Mouse (Mus musculus) layer of hippocampus, adult 18-20 months (tissue): ENCODE results near the gene Aifm2. TPM values are rescaled to one million over a fixed set of nuclear protein-coding genes. Genes with fewer than 3 reads are reported as not detected.

ENCODE experiments used
- DNase-seq, 2 experiments: peaks; one replicate each; pipeline ENCODE4 v3.0.0; 2022; ENCODE audit warnings: low spot score in 2 of 2
- long read RNA-seq: library from polyadenylated mRNA; stranded (forward); transcript quantifications from one replicate; pipeline ENCODE4 v2.0.0, GENCODE M21; 2021
- total RNA-seq, 2 experiments: library from RNA; stranded (reverse); gene quantifications; 2 replicates each; pipeline ENCODE4 v1.2.3; 2021

Gene Aifm2
- 1 to 10 TPM; 8.4 to 9.8 TPM for total RNA-seq
- long read RNA-seq, partial matches to known transcripts: 3 of 12 reads
- long read RNA-seq, other reads (novel, unspliced or antisense): 3 of 12 reads

DNA sequence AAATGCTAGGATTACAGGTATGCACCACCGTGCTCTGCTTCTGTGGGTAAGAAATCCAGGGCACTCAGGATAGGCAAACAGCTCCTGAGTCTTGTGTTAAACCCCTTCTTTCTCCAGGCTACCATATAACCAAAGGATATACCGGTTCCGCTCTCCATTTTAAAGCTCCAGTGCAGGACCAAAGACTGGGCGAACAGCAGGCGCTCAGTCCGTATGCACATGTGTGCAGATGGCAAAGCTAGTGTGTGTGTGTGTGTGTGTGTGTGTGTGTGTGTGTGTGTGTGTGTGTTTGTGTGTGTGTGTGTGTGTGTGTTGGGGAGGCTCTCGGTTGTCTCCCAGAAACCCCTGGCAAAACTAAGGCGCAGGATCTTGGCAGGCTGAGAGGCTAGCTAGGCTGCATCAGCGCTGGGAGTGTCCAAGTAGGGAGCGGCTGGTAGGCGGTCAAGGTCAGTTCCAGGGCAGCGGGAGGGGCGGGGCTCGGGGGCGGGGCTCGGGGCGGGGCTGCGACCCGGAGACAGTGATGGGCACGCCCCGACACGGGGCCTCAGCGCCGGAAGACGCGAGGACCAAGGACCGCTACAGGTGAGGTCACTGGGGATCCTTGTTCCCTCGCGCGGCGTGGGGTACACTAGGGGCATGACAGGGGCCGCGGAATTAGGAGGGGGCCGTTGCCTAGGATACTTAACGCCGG lies at the start of gene Aifm2:
Aifm2 (plus strand) TSS at position 493 of the 691 bp plus-strand sequence.
- no peak for DNase-seq

DNA sequence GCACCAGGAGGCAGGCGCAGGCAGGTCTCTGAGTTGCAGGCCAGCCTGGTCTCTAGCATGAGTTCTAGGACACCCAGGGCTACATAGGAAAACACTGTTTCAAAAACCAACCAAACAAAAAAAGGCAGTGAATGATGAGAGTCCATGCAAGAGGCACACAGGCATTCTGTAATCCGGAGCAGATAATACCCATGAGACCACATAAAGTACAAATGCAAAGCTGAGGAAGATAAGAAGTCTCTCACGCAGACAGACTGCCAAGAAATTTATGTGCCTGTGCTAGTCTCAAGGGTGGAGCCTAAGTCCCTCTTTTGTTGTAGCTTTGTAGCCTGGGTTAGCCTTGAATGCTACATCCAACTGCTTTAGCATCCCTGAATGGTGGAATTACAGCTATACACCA lies 49.4 kb upstream of the Aifm2 start:
- no peak for DNase-seq

DNA sequence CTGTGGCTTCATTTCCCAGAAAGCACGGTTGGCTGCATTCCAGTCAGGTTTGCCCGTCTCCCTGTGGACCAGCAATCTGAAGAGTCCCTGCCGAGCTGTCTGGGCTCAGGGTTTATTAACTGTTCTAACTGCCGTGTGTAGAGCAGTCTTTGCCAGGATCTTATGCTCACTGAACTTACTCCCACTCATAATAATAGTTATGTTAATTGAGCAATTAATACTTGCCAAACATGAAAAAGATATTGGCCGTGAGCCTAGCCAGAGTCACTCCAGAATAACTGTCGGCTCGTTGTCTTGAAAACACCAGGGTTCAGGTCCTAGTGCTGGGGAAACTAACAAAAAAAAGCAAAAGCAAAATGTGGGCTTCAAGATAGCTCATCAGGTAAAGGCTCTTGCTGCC lies 45.8 kb upstream of the Aifm2 start:
- DNase-seq: peak in 1 of 2 experiments; percentile 52

DNA sequence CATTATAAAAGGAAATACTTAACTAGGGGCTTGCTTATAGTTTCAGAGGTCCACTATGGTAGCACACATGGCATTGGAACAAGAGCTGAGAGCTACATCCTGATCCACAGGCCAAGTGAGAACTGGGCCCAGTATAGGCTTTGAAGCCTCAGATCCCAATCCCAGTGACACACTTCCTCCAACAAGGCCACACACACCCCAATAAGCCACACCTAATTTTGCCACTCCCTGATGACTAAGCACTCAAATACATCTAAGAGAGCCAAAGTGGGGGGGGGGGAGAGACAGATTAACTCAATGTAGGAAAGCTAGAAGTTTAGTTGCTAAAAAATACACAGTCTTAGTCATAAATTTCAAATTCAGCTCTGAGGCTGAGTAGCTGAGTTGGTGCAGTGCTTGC lies 45.2 kb upstream of the Aifm2 start:
- no peak for DNase-seq

DNA sequence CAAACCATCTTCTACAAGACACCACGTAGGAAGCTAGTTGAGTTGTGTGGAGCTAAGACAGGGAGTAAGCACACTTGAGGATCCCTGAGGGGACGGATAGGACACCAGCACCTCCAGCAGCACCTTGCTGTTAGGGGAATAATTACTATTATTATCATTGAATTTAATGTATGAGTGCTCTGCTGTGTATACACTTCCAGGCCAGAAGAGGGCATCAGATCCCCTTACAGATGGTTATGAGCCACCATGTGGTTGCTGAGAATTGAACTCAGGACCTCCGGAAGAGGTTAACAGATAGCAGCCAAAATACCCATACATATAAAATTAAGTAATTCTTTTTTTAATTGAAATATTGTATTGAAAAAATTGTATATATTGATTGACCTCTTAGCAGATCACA lies 44.3 kb upstream of the Aifm2 start:
- no peak for DNase-seq

DNA sequence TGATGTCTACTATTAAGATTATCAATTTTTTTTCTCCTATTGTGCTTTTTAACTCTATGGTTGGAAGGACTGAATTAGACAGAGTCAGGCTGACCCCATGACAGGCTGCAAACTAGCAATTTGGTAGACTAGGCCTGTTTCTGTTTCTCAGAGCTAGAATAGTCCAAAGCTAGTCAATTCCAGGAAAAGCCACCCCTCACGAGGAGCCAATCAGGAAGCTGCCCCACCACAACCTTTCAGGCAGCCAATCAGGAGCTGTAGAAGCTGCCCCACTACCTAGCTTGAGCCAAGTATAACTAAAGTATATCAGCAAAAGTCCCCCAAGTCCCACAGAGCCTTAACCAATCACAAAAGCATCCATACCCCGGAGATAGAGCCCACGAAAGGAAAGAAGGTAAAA lies 39.1 kb upstream of the Aifm2 start:
- DNase-seq: no peak

DNA sequence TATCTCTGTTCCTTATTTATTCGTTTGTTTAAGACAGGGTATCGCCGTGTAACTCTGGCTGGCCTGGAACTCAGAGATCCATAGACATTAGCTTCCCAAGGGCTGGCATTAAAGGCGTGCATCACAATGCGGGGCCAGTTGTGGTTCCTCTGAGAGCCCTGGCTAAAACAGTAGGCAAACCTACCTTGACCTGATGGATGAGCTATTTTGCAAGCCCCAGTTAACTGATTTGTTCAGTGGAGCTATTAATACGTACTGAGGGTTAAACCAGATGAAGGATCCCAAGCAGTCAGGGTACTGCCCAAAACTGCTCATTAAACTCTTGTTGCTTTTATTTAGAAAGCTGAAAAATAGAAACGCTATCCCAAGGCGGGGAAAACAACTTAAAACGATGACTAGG lies 35.5 kb upstream of the Aifm2 start:
- DNase-seq: no peak

DNA sequence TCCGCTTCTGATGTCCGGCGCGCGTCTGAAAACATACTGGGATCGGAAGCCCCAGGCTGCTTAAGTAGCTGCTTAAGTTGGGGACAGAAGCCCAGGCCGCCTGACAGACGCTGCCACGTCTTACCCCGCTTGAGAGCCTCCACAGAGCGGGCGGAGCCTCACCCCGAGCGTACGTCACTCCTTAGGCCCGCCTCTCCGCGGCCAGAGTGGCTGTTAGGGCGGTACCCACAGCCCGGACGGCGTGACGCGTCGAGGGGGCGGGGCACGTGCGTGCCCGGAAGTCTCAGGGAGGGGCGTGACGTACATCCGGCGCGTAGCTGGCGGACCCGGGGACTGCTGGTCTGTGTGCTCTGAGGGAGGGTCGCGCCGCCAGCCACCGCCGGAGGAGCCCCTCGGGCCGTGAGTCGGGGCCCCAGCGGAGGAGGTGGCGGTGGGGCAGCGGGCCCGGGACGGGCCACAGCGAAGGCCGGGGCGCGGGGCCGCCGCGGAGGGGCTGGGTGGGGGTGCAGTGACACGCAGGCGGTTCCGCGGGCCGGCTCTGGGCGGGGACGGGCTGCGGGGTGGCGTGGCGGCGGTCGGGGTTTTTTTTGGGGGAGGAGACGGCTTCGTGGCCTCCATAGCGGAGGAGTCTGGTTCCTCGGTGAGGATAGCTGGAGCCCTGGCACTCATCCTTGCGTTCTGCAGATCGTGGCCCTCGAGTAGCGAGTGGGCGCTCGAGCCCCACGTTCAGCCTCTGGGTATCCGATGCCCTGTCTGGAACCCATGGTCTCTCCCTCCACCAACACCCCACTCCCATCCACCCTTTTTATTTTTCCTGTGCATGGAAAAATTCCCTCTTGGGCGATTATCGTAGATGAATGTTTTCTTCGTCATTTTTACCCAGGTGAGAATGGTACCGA lies 34.8 kb upstream of the Aifm2 start, which contains the start of gene Sar1a:
Sar1a (plus strand) TSS at position 285 of the 899 bp plus-strand sequence.
- DNase-seq: peak; percentile 98 to 99

DNA sequence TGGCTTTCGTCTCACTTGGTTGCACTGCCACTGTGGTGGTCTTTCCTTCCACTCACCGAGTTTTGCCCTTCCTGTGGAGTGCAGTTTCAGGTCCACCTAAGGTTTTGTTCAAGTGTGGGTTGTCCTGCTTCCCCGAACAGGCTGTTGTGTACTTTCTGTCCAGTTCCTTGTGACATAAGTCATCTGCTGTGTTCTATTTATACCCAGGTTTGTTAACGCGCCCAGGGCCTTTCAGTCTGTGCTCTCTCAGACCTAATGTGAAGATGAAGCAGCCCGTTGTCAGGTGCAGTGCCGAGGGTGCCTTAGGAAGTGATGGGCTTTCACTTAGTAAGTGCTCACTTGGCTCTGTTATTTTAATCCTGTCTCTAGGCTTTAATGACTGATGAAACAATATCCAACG lies 25.7 kb upstream of the Aifm2 start:
- DNase-seq: no peak

DNA sequence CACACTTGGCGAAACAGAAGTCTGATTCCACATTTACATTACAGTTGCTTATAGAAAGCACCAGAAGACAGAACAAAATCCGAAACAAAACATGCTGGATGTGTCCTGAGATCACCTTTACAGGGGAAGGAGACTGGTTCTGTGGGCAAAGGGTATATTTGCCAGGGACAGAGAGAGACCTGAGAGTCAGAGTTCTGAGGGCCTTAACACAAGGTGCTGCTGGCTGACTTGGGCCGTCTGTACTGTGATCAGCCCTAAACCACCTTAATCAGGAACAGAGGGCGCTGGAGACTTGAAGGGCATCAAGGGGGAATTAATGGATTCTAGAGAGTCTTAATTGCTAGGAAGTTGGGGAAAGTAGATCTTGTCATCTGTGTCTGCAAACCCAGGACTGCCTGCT lies 21.5 kb upstream of the Aifm2 start:
- DNase-seq: no peak

DNA sequence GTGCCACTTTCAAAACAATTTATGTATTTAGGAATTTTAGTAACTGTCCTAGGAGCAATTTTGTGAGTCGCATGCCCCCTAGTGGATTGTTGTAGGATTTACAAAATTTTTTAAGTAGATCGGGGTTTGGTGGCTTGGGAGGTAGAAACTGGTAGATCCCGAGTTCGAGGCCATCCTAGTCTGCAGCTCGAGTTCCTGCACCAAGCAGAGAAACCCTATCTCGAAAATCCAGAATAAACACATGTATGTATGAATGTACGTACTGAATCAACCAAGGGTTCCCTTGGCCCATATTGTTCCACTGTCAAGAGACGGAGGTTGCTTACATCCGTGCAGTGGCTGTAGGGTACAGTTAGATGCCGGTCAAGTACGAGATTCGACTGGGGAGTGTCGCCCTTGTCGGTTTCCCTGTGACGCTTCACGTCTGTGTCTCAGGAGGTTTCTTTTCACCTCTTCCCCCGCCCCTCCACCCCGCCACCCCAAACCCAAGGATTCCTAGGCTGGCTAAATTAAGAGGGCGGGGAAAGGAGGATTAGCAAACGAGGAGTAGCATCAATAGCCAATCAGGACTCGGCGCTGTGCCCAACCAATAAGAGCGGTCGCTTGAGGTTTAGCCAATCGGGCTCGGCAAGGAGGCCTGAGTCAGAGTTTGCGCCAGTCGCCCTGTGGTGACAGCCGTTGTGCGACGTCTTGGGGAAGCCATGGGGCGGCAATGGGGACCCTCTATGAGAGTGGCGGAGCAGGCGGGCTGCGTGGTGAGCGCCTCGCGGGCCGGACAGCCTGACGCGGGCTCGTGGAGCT lies 20.0 kb upstream of the Aifm2 start, which contains the start of gene Tysnd1:
Tysnd1 (plus strand) TSS at position 645 of the 801 bp plus-strand sequence.
- peak; percentile 96 to 99 for DNase-seq

DNA sequence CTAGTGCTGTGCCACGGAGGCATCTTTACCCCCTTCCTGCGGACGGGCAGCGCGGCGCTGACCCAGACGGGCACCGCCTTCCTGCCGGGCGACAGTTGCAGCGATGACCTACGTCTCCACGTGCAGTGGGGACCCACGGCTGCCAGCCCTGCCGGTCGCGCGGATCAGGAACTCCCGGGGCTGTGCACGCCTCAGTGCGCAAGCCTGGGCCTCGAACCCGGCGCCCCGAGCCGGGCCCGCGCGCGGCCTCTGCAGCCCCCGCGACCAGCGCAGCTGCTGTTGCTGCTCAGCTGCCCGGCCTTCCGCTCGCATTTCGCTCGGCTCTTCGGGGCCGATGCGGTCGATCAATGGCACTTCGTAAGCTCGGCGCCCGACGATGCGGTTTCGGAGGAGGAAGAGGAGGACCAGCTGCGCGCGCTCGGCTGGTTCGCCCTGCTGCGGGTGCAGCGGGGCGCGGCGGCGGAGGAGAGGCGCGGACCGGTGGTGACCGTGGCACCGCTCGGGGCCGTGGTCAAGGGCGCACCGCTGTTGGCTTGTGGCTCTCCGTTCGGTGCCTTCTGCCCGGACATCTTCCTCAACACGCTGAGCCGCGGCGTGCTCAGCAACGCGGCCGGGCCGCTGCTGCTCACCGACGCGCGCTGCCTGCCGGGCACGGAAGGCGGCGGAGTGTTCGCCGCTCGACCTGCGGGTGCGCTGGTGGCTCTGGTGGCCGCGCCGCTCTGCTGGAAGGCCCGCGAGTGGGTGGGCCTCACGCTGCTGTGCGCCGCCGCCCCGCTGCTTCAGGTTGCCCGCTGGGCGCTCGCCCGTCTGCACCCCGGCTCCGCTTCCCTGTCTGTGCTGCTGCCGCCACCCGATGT lies 19.1 kb upstream of the Aifm2 start:
- no peak for DNase-seq

DNA sequence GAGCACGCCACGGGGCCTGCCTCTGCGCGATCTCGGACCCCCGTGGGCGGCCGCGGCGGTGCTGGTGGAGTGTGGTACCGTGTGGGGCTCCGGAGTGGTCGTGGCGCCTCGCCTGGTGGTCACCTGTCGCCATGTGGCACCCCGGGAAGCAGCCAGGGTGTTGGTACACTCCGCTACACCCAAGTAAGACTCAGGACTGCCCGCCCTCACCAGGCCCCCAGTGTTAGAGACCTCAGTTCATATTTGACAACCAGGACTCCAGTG lies 18.6 kb upstream of the Aifm2 start:
- no peak for DNase-seq

DNA sequence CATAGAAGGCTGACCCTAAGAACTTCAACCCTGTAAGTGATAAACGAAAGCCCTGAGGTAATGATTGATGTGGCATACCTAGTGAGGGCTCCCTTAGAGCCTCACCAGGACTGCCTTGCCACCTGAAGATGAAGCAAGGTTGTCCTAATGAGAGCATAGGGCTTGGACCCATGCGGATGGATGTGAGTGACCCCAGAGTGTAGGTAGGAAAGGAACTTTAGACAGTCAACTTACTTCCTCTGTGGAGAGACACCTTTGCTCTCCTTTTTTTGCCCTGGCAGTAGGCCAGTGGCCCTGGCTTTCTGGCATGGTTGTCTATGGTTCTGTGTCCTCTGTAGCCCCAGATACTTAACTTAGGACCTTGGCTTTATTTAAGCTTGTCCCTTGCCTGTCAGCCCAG lies 18.0 kb upstream of the Aifm2 start:
- DNase-seq: no peak

DNA sequence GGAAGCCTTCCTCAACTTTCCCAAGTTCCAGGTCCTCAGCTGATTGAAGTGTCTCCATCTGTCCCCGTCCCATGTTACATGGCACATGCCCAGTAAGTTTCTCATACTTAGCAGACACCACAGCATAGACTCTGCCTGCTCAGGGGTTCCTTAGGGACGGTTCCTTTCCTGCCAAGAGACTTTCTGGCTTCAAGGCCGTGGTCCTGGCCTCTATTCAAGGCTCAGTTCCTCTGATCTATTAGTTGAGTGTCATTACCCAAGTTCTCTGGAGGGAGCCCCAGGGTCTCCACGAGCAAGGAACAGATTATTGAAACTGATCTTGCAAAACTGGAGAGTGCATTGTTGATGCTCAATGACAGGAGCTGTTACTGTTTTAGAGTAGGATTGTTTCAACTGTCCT lies 10.4 kb upstream of the Aifm2 start:
- no peak for DNase-seq

DNA sequence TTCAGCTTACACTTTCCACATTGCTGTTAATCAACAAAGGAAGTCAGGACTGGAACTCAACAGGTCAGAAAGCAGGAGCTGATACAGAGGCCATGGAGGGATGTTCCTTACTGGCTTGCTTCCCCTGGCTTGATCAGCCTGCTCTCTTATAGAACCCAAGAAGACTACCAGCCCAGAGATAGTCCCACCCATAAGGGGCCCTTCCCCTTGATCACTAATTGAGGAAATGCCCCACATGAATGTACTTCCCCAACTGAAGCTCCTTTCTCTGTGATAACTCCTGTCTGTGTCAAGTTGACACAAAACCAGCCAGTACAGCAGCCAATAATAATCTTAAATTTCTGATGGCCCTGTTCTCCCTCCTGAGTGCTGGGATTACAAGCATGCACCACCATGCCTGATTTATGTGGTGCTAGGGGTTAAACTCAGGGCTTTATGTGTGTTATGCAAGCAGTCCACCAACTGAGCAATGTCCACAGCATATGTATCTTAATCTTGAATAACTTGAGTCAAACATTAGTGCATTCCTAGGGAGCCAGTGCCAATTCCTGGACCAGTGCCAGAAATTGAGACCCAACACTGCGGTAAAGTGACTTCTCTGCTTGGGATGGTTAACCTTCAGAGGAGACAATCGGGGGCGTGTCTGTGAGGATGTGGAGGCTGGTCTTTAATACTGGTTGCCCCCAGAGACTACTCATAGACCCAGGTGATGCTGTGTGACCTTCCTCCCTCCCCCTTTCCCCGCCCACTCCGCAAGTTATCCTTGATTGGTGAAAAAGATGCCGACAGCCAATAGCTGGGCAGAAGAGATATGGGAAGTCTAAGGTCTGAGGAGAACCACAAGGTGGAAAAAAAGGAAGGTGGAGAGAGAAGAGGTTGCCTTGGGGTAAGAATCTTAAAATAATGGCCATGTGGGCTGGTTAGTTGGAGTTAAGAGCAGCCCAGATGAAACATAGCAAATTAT lies 8.4 kb upstream of the Aifm2 start:
- no peak for DNase-seq

DNA sequence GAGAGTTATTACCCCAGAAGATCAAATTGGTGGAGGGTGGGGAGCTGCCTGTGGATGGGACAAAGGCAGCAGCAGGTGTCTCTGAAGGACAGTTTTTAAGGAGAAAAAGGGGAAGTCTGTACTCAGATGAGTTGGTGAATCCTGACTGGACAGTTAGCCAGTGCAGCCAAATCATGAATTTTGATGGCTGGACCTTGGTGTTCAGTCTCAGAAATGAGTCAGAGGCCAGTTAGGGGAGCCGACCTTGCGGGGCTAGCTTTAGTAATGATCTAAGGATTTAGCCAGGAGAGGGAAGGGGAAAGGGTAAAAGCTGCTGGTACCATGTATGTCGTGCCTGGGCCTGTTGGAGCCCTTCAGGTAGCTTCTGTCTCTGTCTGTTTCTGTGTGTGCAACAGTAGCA lies 1.5 kb upstream of the Aifm2 start:
- no peak for DNase-seq

DNA sequence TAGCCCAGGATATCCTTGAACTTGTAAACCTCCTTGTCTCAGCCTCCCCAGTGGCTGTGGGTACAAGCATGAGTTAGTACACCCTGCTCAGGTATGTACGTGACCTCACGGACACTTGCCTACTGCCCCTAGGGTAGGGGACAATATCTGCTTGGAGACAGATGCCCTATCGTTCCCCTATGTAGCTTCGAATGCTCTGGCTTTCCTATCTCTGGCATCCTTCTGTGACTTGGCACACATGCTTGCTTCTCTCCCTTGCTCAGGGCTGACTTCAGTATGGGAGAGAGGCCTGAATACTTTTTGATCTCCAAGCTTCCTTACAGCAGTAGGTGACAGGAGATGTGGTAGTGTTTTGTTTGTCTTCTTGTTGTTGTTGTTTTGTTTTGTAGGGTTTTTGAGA lies 917 bp upstream of the Aifm2 start:
- DNase-seq: no peak

DNA sequence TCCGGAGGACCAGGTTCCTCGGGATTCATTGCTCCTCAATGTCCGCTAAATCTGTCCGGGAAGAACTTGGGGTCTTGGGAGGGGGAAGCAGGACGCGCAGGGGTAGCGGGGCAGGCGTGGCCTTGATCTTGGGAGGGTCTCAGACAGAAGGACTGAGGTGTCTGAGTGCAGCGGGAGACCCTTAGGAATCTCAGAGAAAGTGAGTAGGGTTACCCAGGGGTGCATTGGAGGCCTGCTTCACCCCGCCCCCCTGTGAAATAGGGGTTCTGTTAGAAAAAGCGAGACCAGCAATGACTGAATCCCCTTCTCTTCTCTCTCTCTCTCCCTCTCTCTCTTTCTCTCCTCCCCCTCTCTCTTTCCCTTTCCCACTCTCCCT lies 387 bp downstream of the Aifm2 start:
- no peak for DNase-seq
